Mouse (Mus musculus): Measurements from ENCODE around the gene Mypn. TPM values are rescaled to one million over a fixed set of nuclear protein-coding genes. Genes with fewer than 3 reads are reported as not detected.
A peak's percentile ranks its signal among the peaks of the same experiment; 100 is the strongest.

Gene Mypn
- polyA plus RNA-seq, 1 experiment, result not detected

DNA sequence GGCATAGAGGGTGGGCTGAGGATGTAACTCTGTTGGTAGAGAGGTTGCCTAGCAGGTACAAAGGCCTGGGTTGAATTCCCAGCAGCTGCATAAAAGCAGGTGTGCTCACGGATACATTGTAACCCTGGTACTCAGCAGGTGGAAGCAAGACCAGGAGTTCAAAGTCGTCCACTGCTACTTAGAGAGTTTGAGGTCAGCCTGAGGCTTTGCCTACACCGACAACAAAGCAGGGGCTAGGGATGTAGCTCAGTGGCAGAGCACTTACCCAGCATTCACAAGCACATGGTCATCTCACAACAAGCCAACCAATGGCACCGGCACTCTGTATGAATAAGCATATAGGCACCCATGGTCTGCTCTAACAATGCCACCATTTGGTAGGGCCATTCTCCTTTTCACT, 46.3 kb downstream of the Mypn start:
- Histone ChIP-seq H3K4me3 (ENCODE audit: extremely low read depth, insufficient read depth, insufficient read length) (no peak overlapping the region), H3K4me1 (ENCODE audit: control insufficient read depth, insufficient read depth, insufficient read length) (no peaks in the 10 kb centered on the region; the same call in 1 of the 2 replicates), H3K36me3 (ENCODE audit: control insufficient read depth, insufficient read depth, low read length) (no peaks in the 10 kb centered on the region), H3K27me3 (ENCODE audit: control insufficient read depth, insufficient read depth, low read length) (no peaks in the 10 kb centered on the region), H3K27ac (ENCODE audit: insufficient read depth, low read length) (no peak overlapping the region)
- DNase-seq (ENCODE audit: low read depth in 1 of 2, low spot score in 2 of 2), result no peak
- WGBS, result 92% methylated on average over 4 of the region's 4 CpGs
- no peak for TF ChIP-seq POLR2A (IDR thresholded peaks at IDR 0.05; ENCODE audit: low read depth, low read length)
- no peak for TF ChIP-seq CTCF (IDR thresholded peaks at IDR 0.05; ENCODE audit: extremely low read depth, insufficient read depth, insufficient read length, insufficient replicate concordance)

GRCm38 (mm10) chr10:63156919-63157318, 46.8 kb downstream of the Mypn start:
- no peaks in the 10 kb centered on the region; the same call in 1 of the 2 replicates for H3K4me1 ChIP-seq (ENCODE audit: control insufficient read depth, insufficient read depth, insufficient read length)
- no peak for DNase-seq (ENCODE audit: low read depth in 1 of 2, low spot score in 2 of 2)
- 47% methylated on average over 4 of the region's 4 CpGs for WGBS
- H3K36me3 ChIP-seq (ENCODE audit: control insufficient read depth, insufficient read depth, low read length), result no peaks in the 10 kb centered on the region
- no peak overlapping the region for H3K4me3 ChIP-seq (ENCODE audit: extremely low read depth, insufficient read depth, insufficient read length)
- no peak overlapping the region for H3K27ac ChIP-seq (ENCODE audit: insufficient read depth, low read length)
- no peaks in the 10 kb centered on the region for H3K27me3 ChIP-seq (ENCODE audit: control insufficient read depth, insufficient read depth, low read length)
- no peak for TF ChIP-seq CTCF (IDR thresholded peaks at IDR 0.05; ENCODE audit: extremely low read depth, insufficient read depth, insufficient read length, insufficient replicate concordance)
- no peak for TF ChIP-seq POLR2A (IDR thresholded peaks at IDR 0.05; ENCODE audit: low read depth, low read length)

DNA sequence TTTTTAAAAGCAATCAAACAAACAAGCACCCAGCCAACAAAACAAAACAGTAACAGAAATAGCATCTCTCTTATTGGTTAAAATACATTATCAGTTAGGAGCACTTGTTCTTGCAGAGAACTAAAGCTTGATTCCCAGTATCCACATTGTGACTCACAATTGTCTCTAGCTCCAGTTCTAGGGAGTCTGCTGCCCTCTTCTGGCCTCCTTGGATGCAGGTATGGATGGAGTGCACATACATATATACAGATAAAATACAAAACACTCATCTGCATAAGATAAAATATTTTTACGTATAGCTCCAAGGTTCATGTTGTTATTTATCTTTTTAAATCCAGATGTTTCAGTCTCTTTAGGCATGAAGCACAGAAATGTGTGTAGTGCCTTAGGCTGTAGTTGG, 47.4 kb downstream of the Mypn start:
- WGBS, result 100% methylated on average over 1 of the region's 1 CpGs
- no peak for DNase-seq (ENCODE audit: low read depth in 1 of 2, low spot score in 2 of 2)
- Histone ChIP-seq H3K4me1 (ENCODE audit: control insufficient read depth, insufficient read depth, insufficient read length) (no peaks in the 10 kb centered on the region; the same call in 1 of the 2 replicates), H3K27me3 (ENCODE audit: control insufficient read depth, insufficient read depth, low read length) (no peaks in the 10 kb centered on the region), H3K36me3 (ENCODE audit: control insufficient read depth, insufficient read depth, low read length) (no peaks in the 10 kb centered on the region), H3K27ac (ENCODE audit: insufficient read depth, low read length) (no peak overlapping the region), H3K4me3 (ENCODE audit: extremely low read depth, insufficient read depth, insufficient read length) (no peak overlapping the region)
- TF ChIP-seq CTCF (IDR thresholded peaks at IDR 0.05; ENCODE audit: extremely low read depth, insufficient read depth, insufficient read length, insufficient replicate concordance), result no peak

GRCm38 (mm10) chr10:63155668-63156350, 47.9 kb downstream of the Mypn start:
- Histone ChIP-seq H3K27me3 (ENCODE audit: control insufficient read depth, insufficient read depth, low read length) (no peaks in the 10 kb centered on the region), H3K27ac (ENCODE audit: insufficient read depth, low read length) (no peak overlapping the region), H3K4me3 (ENCODE audit: extremely low read depth, insufficient read depth, insufficient read length) (no peak overlapping the region), H3K36me3 (ENCODE audit: control insufficient read depth, insufficient read depth, low read length) (no peaks in the 10 kb centered on the region), H3K4me1 (ENCODE audit: control insufficient read depth, insufficient read depth, insufficient read length) (no peaks in the 10 kb centered on the region; the same call in 1 of the 2 replicates)
- DNase-seq (ENCODE audit: low read depth in 1 of 2, low spot score in 2 of 2), result no peak
- no peak for TF ChIP-seq POLR2A (IDR thresholded peaks at IDR 0.05; ENCODE audit: low read depth, low read length)
- TF ChIP-seq CTCF (IDR thresholded peaks at IDR 0.05; ENCODE audit: extremely low read depth, insufficient read depth, insufficient read length, insufficient replicate concordance), result no peak
- 83% methylated on average over 4 of the region's 4 CpGs for WGBS

- Histone ChIP-seq H3K4me1 (ENCODE audit: control insufficient read depth, insufficient read depth, insufficient read length) (no peaks in the 10 kb centered on the region; the same call in 1 of the 2 replicates), H3K4me3 (ENCODE audit: extremely low read depth, insufficient read depth, insufficient read length) (no peak overlapping the region), H3K27ac (ENCODE audit: insufficient read depth, low read length) (no peak overlapping the region), H3K36me3 (ENCODE audit: control insufficient read depth, insufficient read depth, low read length) (no peaks in the 10 kb centered on the region), H3K27me3 (ENCODE audit: control insufficient read depth, insufficient read depth, low read length) (no peaks in the 10 kb centered on the region)
- no peak for DNase-seq (ENCODE audit: low read depth in 1 of 2, low spot score in 2 of 2)
- 90% methylated on average over 4 of the region's 4 CpGs for WGBS
- TF ChIP-seq POLR2A (IDR thresholded peaks at IDR 0.05; ENCODE audit: low read depth, low read length) (no peak), CTCF (IDR thresholded peaks at IDR 0.05; ENCODE audit: extremely low read depth, insufficient read depth, insufficient read length, insufficient replicate concordance) (no peak)
These were observed 49.0 kb downstream of the Mypn start for GRCm38 (mm10) chr10:63154726-63155125.

DNA sequence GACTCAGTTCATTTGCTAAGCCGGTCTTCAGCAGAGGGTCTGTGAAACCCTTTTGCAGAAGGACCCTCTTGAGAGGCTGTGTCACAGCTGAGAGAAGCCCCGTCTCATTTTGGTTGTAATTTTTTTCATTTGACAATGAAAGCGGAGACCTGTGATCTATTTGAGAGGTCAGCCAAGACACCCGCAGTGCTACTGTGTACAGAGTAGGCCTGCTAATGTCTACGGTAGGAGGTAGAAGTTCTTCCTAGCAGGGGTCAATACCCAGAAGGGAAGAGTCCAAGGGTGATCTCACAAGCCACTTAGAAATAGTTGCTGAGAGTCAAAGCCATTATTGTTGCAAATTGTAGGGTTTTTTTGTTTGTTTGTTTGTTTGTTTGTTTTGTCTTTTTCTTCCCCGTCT, 49.5 kb downstream of the Mypn start:
- WGBS, result 90% methylated on average over 6 of the region's 6 CpGs
- Histone ChIP-seq H3K36me3 (ENCODE audit: control insufficient read depth, insufficient read depth, low read length) (no peaks in the 10 kb centered on the region), H3K4me3 (ENCODE audit: extremely low read depth, insufficient read depth, insufficient read length) (no peak overlapping the region), H3K27me3 (ENCODE audit: control insufficient read depth, insufficient read depth, low read length) (no peaks in the 10 kb centered on the region), H3K4me1 (ENCODE audit: control insufficient read depth, insufficient read depth, insufficient read length) (no peaks in the 10 kb centered on the region; the same call in 1 of the 2 replicates), H3K27ac (ENCODE audit: insufficient read depth, low read length) (no peak overlapping the region)
- no peak for DNase-seq (ENCODE audit: low read depth in 1 of 2, low spot score in 2 of 2)
- TF ChIP-seq CTCF (IDR thresholded peaks at IDR 0.05; ENCODE audit: extremely low read depth, insufficient read depth, insufficient read length, insufficient replicate concordance), result no peak
- TF ChIP-seq POLR2A (IDR thresholded peaks at IDR 0.05; ENCODE audit: low read depth, low read length), result no peak

DNA sequence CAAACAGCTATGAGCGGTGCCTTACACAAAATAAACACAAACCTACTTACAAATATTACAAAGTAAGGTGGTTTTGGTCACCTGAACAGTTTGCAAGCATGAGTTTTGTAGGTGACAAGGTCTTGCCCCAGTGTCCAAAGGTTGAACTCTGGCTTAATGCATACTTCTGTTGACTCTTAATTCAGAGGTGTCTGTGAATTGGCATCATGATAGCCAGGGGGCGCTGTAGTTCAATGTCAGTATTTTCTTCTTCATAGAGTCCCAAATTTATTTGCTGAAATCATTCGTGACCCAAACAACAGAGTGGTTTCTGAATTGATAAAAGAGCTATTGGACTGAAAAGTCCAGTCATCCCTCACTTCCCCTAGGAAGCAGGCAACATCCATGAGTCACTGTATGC, 50.2 kb downstream of the Mypn start:
- no peaks in the 10 kb centered on the region for H3K36me3 ChIP-seq (ENCODE audit: control insufficient read depth, insufficient read depth, low read length)
- 0 out of 2 replicates have a peak, but pooled peaks have one; percentile 6 for TF ChIP-seq CTCF (IDR thresholded peaks at IDR 0.05; ENCODE audit: extremely low read depth, insufficient read depth, insufficient read length, insufficient replicate concordance)
- no peak for TF ChIP-seq POLR2A (IDR thresholded peaks at IDR 0.05; ENCODE audit: low read depth, low read length)
- no peak overlapping the region for H3K4me3 ChIP-seq (ENCODE audit: extremely low read depth, insufficient read depth, insufficient read length)
- DNase-seq (ENCODE audit: low read depth in 1 of 2, low spot score in 2 of 2), result peak; percentile 52 to 81
- H3K27ac ChIP-seq (ENCODE audit: insufficient read depth, low read length), result no peak overlapping the region
- no peaks in the 10 kb centered on the region; the same call in 1 of the 2 replicates for H3K4me1 ChIP-seq (ENCODE audit: control insufficient read depth, insufficient read depth, insufficient read length)
- no peaks in the 10 kb centered on the region for H3K27me3 ChIP-seq (ENCODE audit: control insufficient read depth, insufficient read depth, low read length)
- WGBS, result 34% methylated on average over 3 of the region's 3 CpGs

Measured in spleen, adult 2 months (tissue).